Mouse (Mus musculus) heart, embryonic 11.5 days (tissue): ENCODE measurements around the gene Trp53. TPM values are rescaled to one million over a fixed set of nuclear protein-coding genes. Genes with fewer than 3 reads are reported as not detected.
A peak's percentile ranks its signal among the peaks of the same experiment; 100 is the strongest.

Source experiments
- ATAC-seq: fragments of 200-750 bp; cut with Nextera tagmentation; replicated peaks from 2 replicates; pipeline ENCODE4 v1.8.0; 2017; ENCODE audit warnings: moderate library complexity; ENCODE audit not compliant: insufficient number of reproducible peaks, low FRiP score, low TSS enrichment
- H3K27ac ChIP-seq: fragments of 300-500 bp; sonication (generic); 2 replicates; pipeline ENCODE4 v1.5.1; 2014; ENCODE audit warnings: mild to moderate bottlenecking, low read depth, low read length
- H3K27me3 ChIP-seq: fragments of 300-500 bp; sonication (generic); 2 replicates; pipeline ENCODE4 v1.6.1; 2014; ENCODE audit warnings: mild to moderate bottlenecking, low read length, mixed read lengths; ENCODE audit not compliant: control insufficient read depth, insufficient read depth
- H3K36me3 ChIP-seq: fragments of 300-500 bp; sonication (generic); 2 replicates; pipeline ENCODE4 v1.6.1; 2014; ENCODE audit warnings: mild to moderate bottlenecking, low read length, moderate library complexity, mixed read lengths; ENCODE audit not compliant: control insufficient read depth, insufficient read depth
- H3K4me1 ChIP-seq: fragments of 300-500 bp; sonication (generic); 2 replicates; pipeline ENCODE4 v1.6.1; 2014; ENCODE audit warnings: low read length; ENCODE audit not compliant: control insufficient read depth, insufficient read depth
- H3K4me2 ChIP-seq: fragments of 300-500 bp; sonication (generic); 2 replicates; pipeline ENCODE4 v1.6.1; 2014; ENCODE audit warnings: mild to moderate bottlenecking, moderate library complexity
- H3K4me3 ChIP-seq: fragments of 300-500 bp; sonication (generic); 2 replicates; pipeline ENCODE4 v1.5.1; 2014; ENCODE audit warnings: low read depth, low read length
- H3K9ac ChIP-seq: fragments of 300-500 bp; sonication (generic); 2 replicates; pipeline ENCODE4 v1.6.1; 2014; ENCODE audit warnings: mild to moderate bottlenecking, low read depth, low read length, moderate library complexity
- H3K9me3 ChIP-seq: fragments of 300-500 bp; sonication (generic); replicated peaks from 2 replicates; pipeline ENCODE4 v1.6.1; 2016; ENCODE audit warnings: low read length; ENCODE audit not compliant: control insufficient read depth
- WGBS: fragments of 180-500 bp; shearing (Covaris S2); extraction: QIAGEN DNeasy Blood & Tissue Kit; methylation state at CpG from one replicate; pipeline ENCODE4 v1.1.7; 2014; ENCODE audit not compliant: insufficient replicate concordance; 5-methylcytosine and 5-hydroxymethylcytosine counted together
- polyA plus RNA-seq: library from polyadenylated mRNA; unstranded; fragments of >200 nt; fragmentation: Nextera tagmentation; extraction: Ambion mirVana; gene quantifications from 2 replicates; pipeline ENCODE4 v1.2.1, GENCODE M21; 2014

The Trp53 gene
- polyA plus RNA-seq, 1 experiment from 2014 or later = 107 TPM

- H3K27ac ChIP-seq = no peak overlapping the region
- H3K9ac ChIP-seq = 0 out of 2 replicates have a peak overlapping the region, but pooled peaks have one; percentile 8
- H3K27me3 ChIP-seq = no peaks in the 10 kb centered on the region
- H3K4me1 ChIP-seq = peaks cover 25% of the 10 kb centered on the region
- H3K4me3 ChIP-seq = no peak overlapping the region
- 52% methylated on average over 5 of the region's 5 CpGs for WGBS
- H3K36me3 ChIP-seq = peaks cover 2% of the 10 kb centered on the region; the same call in 1 of the 2 replicates
- H3K4me2 ChIP-seq = no peak overlapping the region
- H3K9me3 ChIP-seq = no peaks in the 10 kb centered on the region
- no peak for ATAC-seq
Measured at GRCm38 (mm10) chr11:69576307-69576706, 3.9 kb upstream of the Trp53 start.

- WGBS = 11% methylated on average over 15 of the region's 15 CpGs
- no peaks in the 10 kb centered on the region for H3K9me3 ChIP-seq
- ATAC-seq = no peak
- H3K27ac ChIP-seq = no peak overlapping the region; the same call in 1 of the 2 replicates
- peak overlapping the region; percentile 76 for H3K9ac ChIP-seq
- H3K36me3 ChIP-seq = 0 out of 2 replicates have a peak, but pooled peaks cover 2% of the 10 kb centered on the region
- H3K4me1 ChIP-seq = peaks cover 33% of the 10 kb centered on the region
- peak overlapping the region; percentile 89 for H3K4me2 ChIP-seq
- no peaks in the 10 kb centered on the region for H3K27me3 ChIP-seq
- H3K4me3 ChIP-seq = peak overlapping the region; percentile 60
Measured at GRCm38 (mm10) chr11:69578301-69578700, 1.9 kb upstream of the Trp53 start.

GRCm38 (mm10) chr11:69579128-69580017 is 786 bp upstream of the Trp53 start:
- Histone ChIP-seq H3K27me3 (no peaks in the 10 kb centered on the region), H3K27ac (peak overlapping the region; percentile 88), H3K4me2 (peak overlapping the region; percentile 89), H3K9me3 (no peaks in the 10 kb centered on the region), H3K36me3 (0 out of 2 replicates have a peak, but pooled peaks cover 2% of the 10 kb centered on the region), H3K4me3 (peak overlapping the region; percentile 60), H3K9ac (peak overlapping the region; percentile 76), H3K4me1 (peaks cover 33% of the 10 kb centered on the region)
- WGBS = 2% methylated on average over 39 of the region's 39 CpGs
- ATAC-seq = peak; percentile 76

- no peak for ATAC-seq
- peaks cover 34% of the 10 kb centered on the region for H3K4me1 ChIP-seq
- peak overlapping the region; percentile 60 for H3K4me3 ChIP-seq
- no peaks in the 10 kb centered on the region for H3K27me3 ChIP-seq
- peak overlapping the region; percentile 76 for H3K9ac ChIP-seq
- peak overlapping the region; percentile 72 for H3K4me2 ChIP-seq
- under 1% methylated on average over 25 of the region's 25 CpGs for WGBS
- peak overlapping the region; percentile 88 for H3K27ac ChIP-seq
- H3K36me3 ChIP-seq = 0 out of 2 replicates have a peak, but pooled peaks cover 2% of the 10 kb centered on the region
- H3K9me3 ChIP-seq = no peaks in the 10 kb centered on the region
Measured at GRCm38 (mm10) chr11:69580572-69581146, 500 bp downstream of the Trp53 start.

- peak; percentile 85 for ATAC-seq
- no peaks in the 10 kb centered on the region for H3K9me3 ChIP-seq
- peak overlapping the region; percentile 88 for H3K27ac ChIP-seq
- peak overlapping the region; percentile 72 for H3K4me2 ChIP-seq
- peaks cover 39% of the 10 kb centered on the region for H3K4me1 ChIP-seq
- H3K27me3 ChIP-seq = no peaks in the 10 kb centered on the region
- WGBS = 0% methylated on average over 36 of the region's 36 CpGs
- H3K4me3 ChIP-seq = peak overlapping the region; percentile 60
- 0 out of 2 replicates have a peak, but pooled peaks cover 2% of the 10 kb centered on the region for H3K36me3 ChIP-seq
- peak overlapping the region; percentile 76 for H3K9ac ChIP-seq
Measured at GRCm38 (mm10) chr11:69581147-69581688, 1.1 kb downstream of the Trp53 start.

- 2% methylated on average over 8 of the region's 8 CpGs for WGBS
- Histone ChIP-seq H3K36me3 (0 out of 2 replicates have a peak, but pooled peaks cover 2% of the 10 kb centered on the region), H3K9ac (peak overlapping the region; percentile 76), H3K4me2 (peak overlapping the region; percentile 72), H3K4me3 (peak overlapping the region; percentile 60), H3K4me1 (peaks cover 38% of the 10 kb centered on the region), H3K27ac (peak overlapping the region; percentile 88), H3K27me3 (no peaks in the 10 kb centered on the region), H3K9me3 (no peaks in the 10 kb centered on the region)
- no peak for ATAC-seq
Measured at GRCm38 (mm10) chr11:69581814-69582213, 1.7 kb downstream of the Trp53 start.

GRCm38 (mm10) chr11:69582230-69582805 is 2.2 kb downstream of the Trp53 start:
- Histone ChIP-seq H3K27ac (no peak overlapping the region; the same call in 1 of the 2 replicates), H3K27me3 (no peaks in the 10 kb centered on the region), H3K4me3 (peak overlapping the region; percentile 60), H3K4me2 (peak overlapping the region; percentile 72), H3K9me3 (no peaks in the 10 kb centered on the region), H3K36me3 (peaks cover under 1% of the 10 kb centered on the region; the same call in 1 of the 2 replicates), H3K4me1 (peaks cover 34% of the 10 kb centered on the region), H3K9ac (peak overlapping the region; percentile 55)
- 58% methylated on average over 9 of the region's 9 CpGs for WGBS
- no peak for ATAC-seq

GRCm38 (mm10) chr11:69584008-69584407 is 3.8 kb downstream of the Trp53 start:
- Histone ChIP-seq H3K4me1 (peaks cover 23% of the 10 kb centered on the region; the same call in 1 of the 2 replicates), H3K27ac (no peak overlapping the region), H3K9me3 (no peaks in the 10 kb centered on the region), H3K27me3 (no peaks in the 10 kb centered on the region), H3K36me3 (peaks cover 14% of the 10 kb centered on the region), H3K9ac (no peak overlapping the region), H3K4me3 (no peak overlapping the region), H3K4me2 (no peak overlapping the region)
- no peak for ATAC-seq
- 83% methylated on average over 7 of the region's 7 CpGs for WGBS
